Mouse (Mus musculus) myocyte (in vitro differentiated cells): ENCODE data around the gene Itga5. TPM values are rescaled to one million over a fixed set of nuclear protein-coding genes. Genes with fewer than 3 reads are reported as not detected.

Experiments used
- H3K27me3 ChIP-seq: one replicate; pipeline ENCODE4 v1.6.1; 2011; ENCODE audit not compliant: control insufficient read depth, insufficient read depth, insufficient read length
- H3K36me3 ChIP-seq: one replicate; pipeline ENCODE4 v1.6.1; 2011; ENCODE audit not compliant: control insufficient read depth, insufficient read depth
- H3K4me2 ChIP-seq: one replicate; pipeline ENCODE4 v1.6.1; 2011; ENCODE audit warnings: low read depth, control low read depth
- H3K4me3 ChIP-seq: one replicate; pipeline ENCODE4 v1.5.1; 2011; ENCODE audit warnings: mild to moderate bottlenecking, control low read depth, moderate library complexity
- H3K79me2 ChIP-seq: one replicate; pipeline ENCODE4 v1.6.1; 2011; ENCODE audit not compliant: control insufficient read depth, insufficient read depth
- H3ac ChIP-seq: one replicate; pipeline ENCODE4 v1.6.1; 2011; ENCODE audit not compliant: control insufficient read depth, insufficient read length
- CEBPB ChIP-seq: IDR thresholded peaks from 2 replicates; pipeline ENCODE4 v1.6.1; 2011; ENCODE audit warnings: mild to moderate bottlenecking, moderate library complexity; ENCODE audit not compliant: poor library complexity, insufficient read depth, severe bottlenecking
- E2F4 ChIP-seq: IDR thresholded peaks from one replicate; pipeline ENCODE4 v1.6.1; 2011; ENCODE audit warnings: mild to moderate bottlenecking, control low read depth, moderate library complexity; ENCODE audit not compliant: insufficient read depth
- MAX ChIP-seq: IDR thresholded peaks from one replicate; pipeline ENCODE4 v1.6.1; 2011; ENCODE audit warnings: low read depth, mild to moderate bottlenecking, control low read depth
- MYOD1 ChIP-seq, 3 experiments: IDR thresholded peaks; one replicate each; pipeline ENCODE4 v1.6.1; 2011; ENCODE audit warnings: control low read depth in 2 of 3, low read depth in 2 of 3, mild to moderate bottlenecking in 2 of 3, moderate library complexity in 1 of 3; ENCODE audit not compliant: insufficient read length in 2 of 3, control insufficient read depth in 1 of 3
- MYOG ChIP-seq, 3 experiments: IDR thresholded peaks; one replicate each; pipeline ENCODE4 v1.6.1; 2011; ENCODE audit warnings: control low read depth in 2 of 3, low read depth in 2 of 3, mild to moderate bottlenecking in 2 of 3; ENCODE audit not compliant: insufficient read length in 2 of 3, control insufficient read depth in 1 of 3, insufficient read depth in 1 of 3
- POLR2A ChIP-seq: IDR thresholded peaks from one replicate; pipeline ENCODE4 v1.6.1; 2011; ENCODE audit warnings: low read depth, mild to moderate bottlenecking, control low read depth, moderate library complexity; ENCODE audit not compliant: insufficient read length
- POLR2AphosphoS2 ChIP-seq: IDR thresholded peaks from one replicate; pipeline ENCODE4 v1.6.1; 2011; ENCODE audit warnings: low read depth, control low read depth; ENCODE audit not compliant: insufficient read length
- REST ChIP-seq: IDR thresholded peaks from one replicate; pipeline ENCODE4 v1.6.1; 2011; ENCODE audit warnings: mild to moderate bottlenecking, control low read depth, moderate library complexity; ENCODE audit not compliant: insufficient read depth, insufficient read length
- SRF ChIP-seq: IDR thresholded peaks from one replicate; pipeline ENCODE4 v1.6.1; 2011; ENCODE audit warnings: low read depth; ENCODE audit not compliant: control insufficient read depth, insufficient read length
- TCF12 ChIP-seq: IDR thresholded peaks from one replicate; pipeline ENCODE4 v1.6.1; 2011; ENCODE audit warnings: mild to moderate bottlenecking, control low read depth; ENCODE audit not compliant: poor library complexity, insufficient read depth, severe bottlenecking
- TCF3 ChIP-seq: IDR thresholded peaks from one replicate; pipeline ENCODE4 v1.6.1; 2011; ENCODE audit warnings: low read depth, control low read depth; ENCODE audit not compliant: insufficient read length
- USF1 ChIP-seq: IDR thresholded peaks from one replicate; pipeline ENCODE4 v1.6.1; 2011; ENCODE audit warnings: low read depth, mild to moderate bottlenecking, control low read depth, moderate library complexity
- polyA plus RNA-seq: library from polyadenylated mRNA; unstranded; fragments of >200 nt; fragmentation: generic; extraction: Trizol; gene quantifications from one replicate; pipeline ENCODE4 v1.2.1, GENCODE M21; 2012; ENCODE audit warnings: missing spikeins

Gene Itga5
- polyA plus RNA-seq, 1 experiment: 162 TPM

DNA sequence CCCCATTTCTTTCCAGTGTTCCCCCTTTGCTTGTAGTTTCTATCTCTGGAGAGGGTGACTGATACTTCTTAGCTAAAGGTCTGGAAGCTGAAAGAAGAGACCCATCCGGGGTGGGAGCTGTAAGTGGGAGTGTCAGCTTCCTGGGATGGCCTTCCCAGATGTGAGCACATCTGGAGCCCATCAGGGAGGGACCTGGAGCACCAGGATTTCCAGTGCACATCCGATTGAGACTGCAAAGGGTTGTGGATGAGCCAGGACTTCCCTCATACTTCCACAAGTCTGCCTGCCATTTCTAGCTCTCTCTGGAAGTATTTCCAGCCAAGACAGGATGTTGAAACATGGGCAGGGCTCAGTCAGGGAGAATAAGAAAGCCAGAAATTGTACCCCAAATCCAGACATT lies 4.6 kb upstream of the Itga5 start:
- TF ChIP-seq USF1 (no peak), POLR2AphosphoS2 (no peak), MYOG (IDR thresholded peaks at IDR 0.05; ENCODE audit: control insufficient read depth in 1 of 3, insufficient read depth in 1 of 3, insufficient read length in 2 of 3, low read depth in 2 of 3) (no peak), SRF (no peak), CEBPB (no peak), MYOD1 (IDR thresholded peaks at IDR 0.05; ENCODE audit: control insufficient read depth in 1 of 3, insufficient read length in 2 of 3, low read depth in 2 of 3) (no peak), TCF3 (no peak), REST (no peak), TCF12 (no peak), MAX (no peak), POLR2A (no peak), E2F4 (no peak)
- no peaks in the 10 kb centered on the region for H3K27me3 ChIP-seq
- peaks cover 1% of the 10 kb centered on the region for H3K79me2 ChIP-seq
- H3K36me3 ChIP-seq: no peaks in the 10 kb centered on the region
- H3K4me3 ChIP-seq: no peak overlapping the region
- H3K4me2 ChIP-seq: peak overlapping the region; percentile 19
- H3ac ChIP-seq: no peak overlapping the region

DNA sequence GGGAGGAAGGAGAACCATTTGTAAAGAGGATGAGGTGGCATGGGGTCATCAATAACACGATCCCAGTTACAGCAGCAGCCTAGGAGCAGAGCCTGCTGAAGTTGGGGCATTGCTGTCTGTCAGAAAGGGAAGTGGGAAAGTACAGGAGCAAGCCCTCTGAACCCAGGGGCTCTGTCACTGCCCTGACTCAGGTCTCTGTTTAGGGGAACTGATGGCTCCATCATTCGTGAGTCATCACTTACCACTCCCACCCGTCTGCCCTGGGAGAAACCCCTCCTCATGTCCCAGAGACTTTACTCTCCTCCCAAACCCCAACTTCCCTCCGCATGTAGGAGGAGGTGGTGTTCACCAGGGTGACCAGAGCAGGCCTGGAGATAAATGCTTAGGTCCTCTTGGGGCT lies 3.9 kb upstream of the Itga5 start:
- TF ChIP-seq TCF3 (no peak), MYOG (IDR thresholded peaks at IDR 0.05; ENCODE audit: control insufficient read depth in 1 of 3, insufficient read depth in 1 of 3, insufficient read length in 2 of 3, low read depth in 2 of 3) (no peak), E2F4 (no peak), MYOD1 (IDR thresholded peaks at IDR 0.05; ENCODE audit: control insufficient read depth in 1 of 3, insufficient read length in 2 of 3, low read depth in 2 of 3) (no peak), MAX (no peak), SRF (no peak), USF1 (no peak), POLR2AphosphoS2 (no peak), CEBPB (no peak), TCF12 (no peak), REST (no peak), POLR2A (no peak)
- peaks cover 9% of the 10 kb centered on the region for H3K79me2 ChIP-seq

DNA sequence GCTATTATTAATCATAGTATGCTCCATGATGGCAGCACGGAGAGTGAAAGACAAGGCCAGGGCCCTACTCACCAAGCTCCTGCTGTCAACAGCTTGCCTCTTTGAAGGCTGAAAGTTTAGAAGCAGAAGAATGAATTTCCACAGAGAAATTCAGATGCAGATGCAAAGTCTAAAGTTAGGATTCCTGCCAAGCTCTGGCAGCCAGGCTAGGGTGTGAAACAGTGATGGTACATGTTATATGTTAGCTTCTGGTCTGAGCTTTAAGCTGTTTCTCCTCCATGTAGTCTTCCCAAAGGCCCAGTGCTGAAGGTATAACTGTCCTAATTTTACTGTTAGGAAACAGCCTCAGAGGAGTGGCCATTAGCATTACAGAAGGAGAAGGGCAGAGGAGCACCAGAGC lies 2.6 kb upstream of the Itga5 start:
- Histone ChIP-seq H3ac (no peak overlapping the region), H3K79me2 (peaks cover 22% of the 10 kb centered on the region)
- TF ChIP-seq SRF (no peak), TCF3 (no peak), TCF12 (no peak)

More for the DNA sequence above, 3.9 kb upstream of the Itga5 start:
- H3K4me3 ChIP-seq: no peak overlapping the region
- H3K4me2 ChIP-seq: peak overlapping the region; percentile 19
- H3K36me3 ChIP-seq: no peaks in the 10 kb centered on the region
- no peaks in the 10 kb centered on the region for H3K27me3 ChIP-seq
- H3ac ChIP-seq: no peak overlapping the region

DNA sequence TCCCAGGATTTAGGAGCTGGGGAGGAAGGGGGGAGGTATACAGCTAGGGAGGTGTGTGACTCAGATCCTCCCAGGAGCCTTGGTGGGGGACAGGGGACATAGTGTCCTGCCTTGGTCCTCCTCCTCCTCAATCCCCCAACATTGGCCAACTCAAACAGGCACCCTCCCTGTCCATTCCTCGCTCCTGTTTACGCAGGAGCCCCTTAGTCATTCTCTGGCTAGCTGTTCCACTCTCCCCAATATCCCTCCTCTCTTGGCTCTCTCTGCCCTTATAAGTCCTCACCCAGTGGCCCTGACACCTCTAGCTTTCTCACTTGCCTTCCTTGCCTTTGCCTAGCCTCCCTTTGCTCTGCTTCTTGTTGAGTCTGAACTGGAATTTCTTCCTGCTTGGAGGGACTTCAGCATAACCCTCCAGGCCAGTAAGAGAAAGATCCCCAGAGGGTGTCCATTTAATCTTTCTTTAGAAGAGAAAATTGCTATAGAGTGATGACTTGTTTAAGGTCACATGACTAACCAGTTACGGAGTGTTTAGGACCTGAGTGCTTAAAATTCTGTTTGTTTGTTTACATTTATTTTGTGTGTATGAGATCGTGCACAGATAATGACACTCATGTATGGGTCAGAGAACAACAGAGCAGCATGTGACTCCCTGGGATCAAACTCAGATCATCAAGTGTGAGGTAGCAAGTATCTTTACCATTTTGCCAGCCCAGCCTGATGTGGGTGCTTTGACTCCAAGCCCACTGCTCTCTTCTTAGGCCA lies 1.8 kb upstream of the Itga5 start:
- H3ac ChIP-seq: no peak overlapping the region

More for the DNA sequence above, 2.6 kb upstream of the Itga5 start:
- no peak overlapping the region for H3K4me3 ChIP-seq
- H3K4me2 ChIP-seq: no peak overlapping the region
- H3K27me3 ChIP-seq: no peaks in the 10 kb centered on the region
- H3K36me3 ChIP-seq: no peaks in the 10 kb centered on the region

DNA sequence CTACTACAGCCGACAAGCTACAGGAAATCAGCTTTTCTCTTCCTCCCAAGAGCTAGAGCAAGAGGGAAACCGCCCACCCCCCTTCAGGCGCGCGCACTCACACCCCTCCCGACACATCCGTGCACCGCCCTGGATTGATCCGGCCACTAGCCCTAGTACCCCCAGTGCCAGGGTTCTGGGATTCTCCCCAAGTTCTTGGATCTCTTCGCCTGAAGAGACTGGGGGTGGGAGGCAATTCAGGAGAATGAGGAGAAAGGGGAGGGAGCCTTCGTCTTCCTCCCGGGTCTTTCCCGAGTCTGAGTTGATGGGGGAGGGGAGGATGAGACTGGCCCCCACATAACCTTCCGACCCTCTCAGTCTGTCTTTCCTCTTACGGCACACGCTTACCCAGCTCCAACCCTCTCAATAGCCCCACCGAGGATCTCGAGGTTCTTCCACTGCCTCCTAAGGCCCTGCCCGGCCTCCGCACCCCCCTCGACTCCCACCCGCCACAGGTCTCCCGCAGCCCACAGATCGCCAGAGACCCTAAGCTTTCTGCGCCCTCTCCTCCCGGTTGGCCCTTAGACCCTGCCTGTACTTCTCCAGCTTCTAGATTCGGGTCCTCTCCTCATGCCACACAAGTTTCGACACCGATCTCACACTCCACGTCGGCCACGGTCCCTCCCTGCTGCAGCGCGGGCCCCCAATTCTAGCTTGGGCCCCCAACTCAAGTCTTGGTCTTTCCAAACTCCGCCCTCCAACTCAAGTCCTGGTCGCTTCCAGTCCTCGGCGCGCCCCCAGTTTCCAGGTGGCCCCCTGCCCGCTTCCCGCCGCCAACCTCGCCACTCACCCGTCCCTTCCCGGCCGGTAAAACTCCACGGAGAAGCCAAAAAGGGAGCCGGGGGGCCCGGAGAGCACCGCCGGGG lies 840 bp downstream of the Itga5 start:
- H3ac ChIP-seq: peak overlapping the region; percentile 89
- H3K79me2 ChIP-seq: peaks cover 56% of the 10 kb centered on the region
- no peaks in the 10 kb centered on the region for H3K36me3 ChIP-seq
- H3K27me3 ChIP-seq: no peaks in the 10 kb centered on the region
- H3K4me2 ChIP-seq: peak overlapping the region; percentile 92
- H3K4me3 ChIP-seq: peak overlapping the region; percentile 97
- TF ChIP-seq POLR2AphosphoS2 (peak; percentile 17), REST (no peak), MYOG (IDR thresholded peaks at IDR 0.05; ENCODE audit: control insufficient read depth in 1 of 3, insufficient read depth in 1 of 3, insufficient read length in 2 of 3, low read depth in 2 of 3) (peak in 1 of 3 experiments; percentile 9)

More for the DNA sequence above, 1.8 kb upstream of the Itga5 start:
- Histone ChIP-seq H3K36me3 (no peaks in the 10 kb centered on the region), H3K4me2 (peak overlapping the region; percentile 73), H3K27me3 (no peaks in the 10 kb centered on the region), H3K79me2 (peaks cover 30% of the 10 kb centered on the region), H3K4me3 (no peak overlapping the region)
- TF ChIP-seq TCF12 (no peak), USF1 (peak; percentile 63)
